Mouse (Mus musculus): Measurements from ENCODE around the gene Ramp3. TPM values are rescaled to one million over a fixed set of nuclear protein-coding genes. Genes with fewer than 3 reads are reported as not detected.
A peak's percentile ranks its signal among the peaks of the same experiment; 100 is the strongest.

The Ramp3 gene
- polyA plus RNA-seq (2016; fragmentation: Nextera tagmentation; extraction: Ambion mirVana), result 5.7 and 9.6 TPM in 2 replicates

- peak; percentile 69 for ATAC-seq (ENCODE audit: low FRiP score)
- Histone ChIP-seq H3K4me3 (peak within 1 kb of the TSS; percentile 40), H3K27ac (no peak within 1 kb of the TSS), H3K4me2 (replicated peaks) (peak within 1 kb of the TSS; percentile 82), H3K27me3 (peaks cover 10% of the 10 kb centered on the region), H3K4me1 (peaks cover 13% of the 10 kb centered on the region; the same call in 1 of the 2 replicates), H3K9me3 (replicated peaks) (no peaks in the 10 kb centered on the region), H3K9ac (peak within 1 kb of the TSS; percentile 47), H3K36me3 (no peaks in the 10 kb centered on the region)
- under 1% methylated on average over 18 of the region's 18 CpGs for WGBS
Observed at GRCm38 (mm10) chr11:6658271-6658670, at the start of gene Ramp3. Gene Ramp3 (plus strand): TSS chr11:6658521.

GRCm38 (mm10) chr11:6615250-6616205 lies 42.8 kb upstream of the Ramp3 start:
- WGBS, result 92% methylated on average over 12 of the region's 12 CpGs
- H3K4me1 ChIP-seq, result no peaks in the 10 kb centered on the region
- H3K4me2 ChIP-seq (replicated peaks), result no peak overlapping the region
- H3K27me3 ChIP-seq, result no peaks in the 10 kb centered on the region
- no peak overlapping the region for H3K4me3 ChIP-seq
- no peak overlapping the region for H3K9ac ChIP-seq
- no peak for ATAC-seq (ENCODE audit: low FRiP score)
- no peak overlapping the region for H3K27ac ChIP-seq
- H3K9me3 ChIP-seq (replicated peaks), result no peaks in the 10 kb centered on the region
- peaks cover 80% of the 10 kb centered on the region for H3K36me3 ChIP-seq

GRCm38 (mm10) chr11:6623704-6624103 lies 34.6 kb upstream of the Ramp3 start:
- H3K9me3 ChIP-seq (replicated peaks), result no peaks in the 10 kb centered on the region
- H3K9ac ChIP-seq, result peak overlapping the region; percentile 41
- no peak overlapping the region for H3K4me2 ChIP-seq (replicated peaks)
- H3K36me3 ChIP-seq, result peaks cover 56% of the 10 kb centered on the region
- WGBS, result 91% methylated on average over 10 of the region's 10 CpGs
- ATAC-seq (ENCODE audit: low FRiP score), result no peak
- no peaks in the 10 kb centered on the region for H3K27me3 ChIP-seq
- H3K27ac ChIP-seq, result no peak overlapping the region
- peaks cover 29% of the 10 kb centered on the region for H3K4me1 ChIP-seq
- H3K4me3 ChIP-seq, result no peak overlapping the region

DNA sequence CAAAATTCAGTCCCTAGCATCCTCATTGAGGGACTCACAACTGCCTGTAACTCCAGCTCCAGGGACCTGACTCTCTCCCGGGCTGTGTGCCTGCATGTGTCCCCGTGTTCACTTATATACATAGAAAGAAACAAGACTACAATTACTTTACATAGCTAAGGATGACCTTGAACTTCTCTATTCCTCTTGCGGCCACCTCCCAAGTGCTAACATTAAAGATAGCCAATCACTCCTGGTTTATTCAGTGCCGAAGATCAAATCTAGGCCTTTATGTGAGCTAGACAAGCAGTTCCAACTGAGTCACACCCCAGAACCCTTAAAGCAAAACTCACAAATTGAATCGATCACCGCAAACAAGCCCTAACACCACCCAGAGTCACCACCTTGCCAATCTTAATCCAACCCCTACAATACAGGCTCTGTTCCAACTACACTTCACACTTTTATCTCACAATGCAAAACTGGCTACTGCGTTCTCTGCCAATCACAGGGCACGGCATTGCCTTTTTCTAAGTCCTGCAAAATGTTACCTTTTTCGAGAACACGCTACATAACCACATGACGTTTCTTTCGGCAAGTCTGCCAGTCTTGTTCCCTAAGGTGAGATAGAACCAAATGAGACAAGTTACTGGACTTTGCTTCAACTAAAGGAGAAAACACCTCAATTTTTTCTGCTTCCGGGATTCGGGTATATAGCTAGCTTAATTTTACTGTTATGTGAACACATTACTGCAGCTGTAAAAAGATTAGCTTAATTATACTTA lies 33.5 kb upstream of the Ramp3 start:
- 72% methylated on average over 14 of the region's 14 CpGs for WGBS
- ATAC-seq (ENCODE audit: low FRiP score), result no peak

GRCm38 (mm10) chr11:6625478-6626387 lies 32.6 kb upstream of the Ramp3 start, which contains the start of gene Tbrg4:
Gene Tbrg4 (minus strand): TSS chr11:6626067.
- ATAC-seq (ENCODE audit: low FRiP score), result peak; percentile 95
- Histone ChIP-seq H3K9me3 (replicated peaks) (no peaks in the 10 kb centered on the region), H3K4me2 (replicated peaks) (peak within 1 kb of the TSS; percentile 57), H3K9ac (peak within 1 kb of the TSS; percentile 71), H3K36me3 (peaks cover 36% of the 10 kb centered on the region), H3K4me1 (peaks cover 29% of the 10 kb centered on the region), H3K4me3 (peak within 1 kb of the TSS; percentile 76), H3K27me3 (no peaks in the 10 kb centered on the region), H3K27ac (peak within 1 kb of the TSS; percentile 86)
- WGBS, result under 1% methylated on average over 66 of the region's 66 CpGs

More for the DNA sequence above, 33.5 kb upstream of the Ramp3 start:
- Histone ChIP-seq H3K4me1 (peaks cover 29% of the 10 kb centered on the region), H3K27me3 (no peaks in the 10 kb centered on the region), H3K36me3 (peaks cover 45% of the 10 kb centered on the region), H3K9ac (peak overlapping the region; percentile 71), H3K27ac (no peak overlapping the region), H3K9me3 (replicated peaks) (no peaks in the 10 kb centered on the region), H3K4me3 (peak overlapping the region; percentile 76), H3K4me2 (replicated peaks) (peak overlapping the region; percentile 57)

DNA sequence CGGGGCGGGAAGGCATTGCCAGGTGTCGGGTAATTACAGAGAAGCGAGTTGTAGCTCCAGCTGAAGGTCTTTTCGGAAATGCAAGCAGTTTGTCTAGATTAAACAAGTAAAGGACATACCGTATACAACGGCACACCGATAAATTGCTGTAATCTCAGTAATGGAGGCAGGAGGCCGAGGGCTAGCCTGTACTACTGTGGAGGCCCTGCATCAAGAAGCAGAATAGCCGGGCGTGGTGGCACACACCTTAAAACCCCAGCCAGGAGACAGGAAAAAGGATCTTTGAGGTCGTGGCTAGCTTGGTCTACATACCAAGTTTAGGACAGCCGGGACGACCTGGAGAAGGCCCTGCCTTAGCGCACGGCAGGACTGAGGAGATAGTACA lies 31.9 kb upstream of the Ramp3 start:
- H3K27ac ChIP-seq, result peak overlapping the region; percentile 86
- peak overlapping the region; percentile 57 for H3K4me2 ChIP-seq (replicated peaks)
- H3K9ac ChIP-seq, result peak overlapping the region; percentile 71
- peak overlapping the region; percentile 76 for H3K4me3 ChIP-seq
- H3K27me3 ChIP-seq, result no peaks in the 10 kb centered on the region
- peak; percentile 41 for ATAC-seq (ENCODE audit: low FRiP score)
- H3K9me3 ChIP-seq (replicated peaks), result no peaks in the 10 kb centered on the region
- peaks cover 29% of the 10 kb centered on the region for H3K36me3 ChIP-seq
- peaks cover 29% of the 10 kb centered on the region for H3K4me1 ChIP-seq
- WGBS, result 14% methylated on average over 16 of the region's 16 CpGs

- ATAC-seq (ENCODE audit: low FRiP score), result no peak
- peaks cover 29% of the 10 kb centered on the region for H3K4me1 ChIP-seq
- no peak overlapping the region for H3K4me2 ChIP-seq (replicated peaks)
- no peak overlapping the region for H3K9ac ChIP-seq
- no peak overlapping the region for H3K4me3 ChIP-seq
- 93% methylated on average over 4 of the region's 4 CpGs for WGBS
- peaks cover 16% of the 10 kb centered on the region for H3K36me3 ChIP-seq
- H3K27ac ChIP-seq, result no peak overlapping the region
- no peaks in the 10 kb centered on the region for H3K9me3 ChIP-seq (replicated peaks)
- H3K27me3 ChIP-seq, result no peaks in the 10 kb centered on the region
Observed at GRCm38 (mm10) chr11:6627731-6628130, 30.6 kb upstream of the Ramp3 start.

DNA sequence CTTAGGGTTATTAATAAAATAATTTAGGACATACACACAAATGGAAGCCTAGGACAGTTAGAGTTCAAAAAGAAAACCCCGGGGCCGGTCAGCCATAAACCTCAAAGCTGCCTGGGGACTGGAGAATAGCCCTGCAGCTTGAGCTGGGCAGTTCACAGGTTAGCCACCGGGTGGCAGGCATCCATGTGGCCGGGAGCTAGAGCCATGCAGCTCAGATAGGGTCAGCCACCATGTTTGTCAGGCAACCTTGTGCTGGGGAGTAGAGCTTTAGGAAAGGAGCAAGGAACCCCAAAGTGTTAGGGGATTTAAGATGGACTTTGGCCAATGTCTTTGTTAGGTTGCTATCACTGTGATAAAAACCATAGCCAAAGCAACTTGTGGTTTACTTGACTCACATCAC lies 29.8 kb upstream of the Ramp3 start:
- ATAC-seq (ENCODE audit: low FRiP score), result no peak
- H3K4me3 ChIP-seq, result no peak overlapping the region
- 25% methylated on average over 4 of the region's 4 CpGs for WGBS

DNA sequence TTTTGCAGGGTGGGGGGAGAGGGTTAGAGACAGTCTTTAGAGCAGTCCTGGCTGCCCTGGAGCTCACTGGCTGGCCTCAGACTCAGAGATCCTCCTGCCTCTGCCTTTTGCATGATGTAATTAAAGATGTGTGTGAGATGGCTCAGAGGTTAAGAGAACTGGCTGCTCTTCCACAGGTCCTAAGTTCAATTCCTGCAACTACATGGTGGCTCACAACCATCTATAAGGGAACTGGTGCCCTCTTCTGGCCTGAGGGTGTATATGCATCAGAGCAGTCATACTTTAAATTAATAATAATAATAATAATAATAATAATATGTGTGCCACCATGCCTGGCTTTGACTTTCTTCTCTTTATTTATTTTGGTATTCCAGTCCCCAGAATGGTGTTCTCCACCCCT lies 28.7 kb upstream of the Ramp3 start:
- ATAC-seq (ENCODE audit: low FRiP score), result no peak
- no peak overlapping the region for H3K4me3 ChIP-seq
- no peak overlapping the region for H3K4me2 ChIP-seq (replicated peaks)

More for the DNA sequence above, 29.8 kb upstream of the Ramp3 start:
- Histone ChIP-seq H3K4me2 (replicated peaks) (no peak overlapping the region), H3K27me3 (no peaks in the 10 kb centered on the region), H3K27ac (no peak overlapping the region), H3K36me3 (peaks cover 7% of the 10 kb centered on the region), H3K9me3 (replicated peaks) (no peaks in the 10 kb centered on the region), H3K9ac (no peak overlapping the region), H3K4me1 (peaks cover 22% of the 10 kb centered on the region)

GRCm38 (mm10) chr11:6636150-6636549 lies 22.2 kb upstream of the Ramp3 start:
- Histone ChIP-seq H3K4me1 (no peaks in the 10 kb centered on the region), H3K27me3 (no peaks in the 10 kb centered on the region), H3K9me3 (replicated peaks) (no peaks in the 10 kb centered on the region), H3K9ac (no peak overlapping the region), H3K27ac (no peak overlapping the region), H3K4me2 (replicated peaks) (no peak overlapping the region), H3K36me3 (no peaks in the 10 kb centered on the region), H3K4me3 (no peak overlapping the region)
- WGBS, result 71% methylated on average over 8 of the region's 8 CpGs
- ATAC-seq (ENCODE audit: low FRiP score), result no peak

More for the DNA sequence above, 28.7 kb upstream of the Ramp3 start:
- Histone ChIP-seq H3K4me1 (peaks cover 11% of the 10 kb centered on the region), H3K36me3 (no peaks in the 10 kb centered on the region), H3K27me3 (no peaks in the 10 kb centered on the region), H3K27ac (no peak overlapping the region), H3K9ac (no peak overlapping the region), H3K9me3 (replicated peaks) (no peaks in the 10 kb centered on the region)

GRCm38 (mm10) chr11:6638537-6638936 lies 19.8 kb upstream of the Ramp3 start, which contains the start of gene Wap:
Gene Wap (minus strand): TSS chr11:6638637.
- no peak within 1 kb of the TSS for H3K4me3 ChIP-seq

More at GRCm38 (mm10) chr11:6638537-6638936, 19.8 kb upstream of the Ramp3 start, which contains the start of gene Wap:
- 90% methylated on average over 4 of the region's 4 CpGs for WGBS
- no peaks in the 10 kb centered on the region for H3K36me3 ChIP-seq
- H3K27ac ChIP-seq, result no peak within 1 kb of the TSS
- H3K27me3 ChIP-seq, result no peaks in the 10 kb centered on the region
- no peak within 1 kb of the TSS for H3K4me2 ChIP-seq (replicated peaks)
- no peaks in the 10 kb centered on the region for H3K4me1 ChIP-seq
- H3K9me3 ChIP-seq (replicated peaks), result no peaks in the 10 kb centered on the region
- ATAC-seq (ENCODE audit: low FRiP score), result no peak
- no peak within 1 kb of the TSS for H3K9ac ChIP-seq
